Mouse (Mus musculus): ENCODE data around the gene Prtn3.
"Not testable (repeated sequence)": the region's sequence is repeated elsewhere in the genome, so short reads cannot be mapped to it uniquely, and the experiment has no call there.

The Prtn3 gene

DNA sequence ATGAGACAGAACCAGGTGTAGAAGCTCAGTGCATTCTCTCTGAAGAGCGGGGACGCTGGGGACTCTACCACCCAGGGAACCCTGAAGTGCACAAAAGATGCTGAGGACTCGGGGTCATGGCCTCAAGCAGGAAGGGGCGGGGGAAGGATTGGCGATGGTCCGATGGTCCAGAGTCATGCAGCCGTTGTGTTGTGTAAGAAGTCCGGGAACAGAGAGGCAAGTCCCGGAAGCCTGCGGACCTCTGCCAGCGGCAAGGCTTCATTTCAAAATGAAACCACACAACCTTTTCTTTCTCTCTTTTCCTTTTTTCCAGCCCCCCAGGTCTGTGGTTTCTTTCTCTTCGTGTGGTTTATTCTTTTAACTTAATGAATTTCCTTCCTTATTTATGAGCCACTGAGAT, 3.5 kb downstream of the Prtn3 start:
- DNase-seq, result peak; percentile 54

DNA sequence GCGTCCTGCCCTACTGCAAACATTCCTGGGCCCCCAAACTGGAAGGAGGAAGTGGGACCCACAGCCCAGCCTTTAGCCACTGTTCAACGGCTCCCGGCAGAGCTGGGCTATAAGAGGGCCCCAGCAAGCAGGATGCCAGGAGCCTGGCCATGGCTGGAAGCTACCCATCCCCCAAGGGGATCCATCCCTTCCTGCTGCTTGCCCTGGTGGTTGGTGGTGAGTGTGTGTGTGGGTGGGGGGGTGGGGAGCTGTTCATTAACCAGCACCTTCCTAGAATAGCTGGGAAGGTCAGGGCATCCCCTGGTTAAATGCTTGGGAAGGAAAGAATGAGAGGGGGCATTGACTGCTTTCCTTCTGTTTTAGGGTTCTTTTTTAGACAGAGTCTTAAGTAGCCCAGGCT, 5.3 kb downstream of the Prtn3 start:
- DNase-seq, result no peak

DNA sequence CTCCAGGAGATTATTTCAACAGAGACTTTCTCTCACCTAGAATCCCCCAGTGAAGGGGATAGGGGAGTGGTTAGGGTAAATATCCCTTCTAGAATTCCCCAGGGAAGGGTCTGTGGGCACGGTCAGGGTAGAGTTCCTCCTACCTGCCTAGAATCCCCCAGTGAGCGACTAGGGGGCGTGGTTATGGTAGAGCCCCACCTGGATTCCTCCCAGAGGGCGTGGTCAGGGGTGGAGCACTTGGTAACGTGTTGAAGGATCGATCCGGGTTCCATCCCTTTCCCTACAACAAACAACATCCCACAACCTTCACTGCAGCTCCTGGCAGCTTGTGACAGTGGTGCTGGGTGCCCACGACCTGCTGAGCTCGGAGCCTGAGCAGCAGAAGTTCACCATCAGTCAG, 6.4 kb downstream of the Prtn3 start:
- no peak for DNase-seq

DNA sequence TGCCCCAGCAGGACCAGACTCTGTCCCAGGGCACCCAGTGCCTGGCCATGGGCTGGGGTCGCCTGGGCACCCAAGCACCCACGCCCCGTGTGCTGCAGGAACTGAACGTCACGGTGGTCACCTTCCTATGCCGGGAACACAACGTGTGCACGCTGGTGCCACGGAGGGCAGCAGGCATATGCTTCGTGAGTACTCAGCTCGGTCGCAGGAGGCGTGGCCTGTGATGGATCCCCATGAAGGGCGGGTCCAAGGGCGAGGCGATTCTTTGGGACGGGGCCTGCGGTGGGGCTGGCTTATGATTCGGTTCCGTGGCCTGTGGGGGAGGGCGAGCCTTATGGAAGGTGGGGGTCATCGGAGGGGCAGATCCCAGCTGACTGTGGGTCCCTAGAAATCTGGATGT, 7.7 kb downstream of the Prtn3 start:
- peak; percentile 38 for DNase-seq

DNA sequence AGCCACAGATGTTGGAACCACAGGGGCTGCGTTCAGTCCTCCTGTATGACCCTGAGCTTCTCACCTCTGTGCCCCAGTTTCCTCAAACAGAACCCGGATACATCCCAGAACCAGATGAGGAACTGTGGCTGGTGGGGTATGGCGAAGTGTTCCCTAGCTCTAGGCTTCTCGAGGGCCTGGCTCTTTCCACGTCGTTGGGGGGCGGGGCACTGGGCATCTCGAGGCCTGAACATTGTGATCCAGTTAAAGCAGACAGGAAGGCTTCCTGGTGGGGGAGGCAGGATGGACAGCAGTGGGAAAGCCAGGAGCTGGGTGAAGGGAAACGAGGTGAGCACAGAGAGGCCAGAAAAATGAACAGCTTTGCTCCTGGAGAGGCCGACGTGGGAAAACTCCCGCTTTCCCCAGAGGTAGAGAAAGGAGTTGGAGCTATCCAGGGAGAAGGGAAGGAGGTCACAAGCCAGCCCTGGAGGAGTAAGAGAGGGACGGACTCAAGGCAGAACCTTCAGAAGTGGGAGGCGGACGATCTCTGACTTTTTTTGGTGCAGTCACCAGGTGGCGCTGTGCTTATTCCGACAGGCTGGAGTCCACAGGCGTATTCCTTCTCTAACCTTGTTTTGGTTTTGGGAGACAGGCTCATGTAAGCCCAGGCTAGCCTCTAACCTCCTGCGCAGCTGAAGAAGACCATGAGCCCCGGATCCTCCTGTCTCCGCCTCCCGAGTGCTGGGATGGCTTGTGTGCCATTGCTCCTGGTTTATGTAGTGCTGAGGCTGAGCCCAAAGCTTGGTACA, 9.2 kb downstream of the Prtn3 start:
- DNase-seq, result peak; percentile 89

DNA sequence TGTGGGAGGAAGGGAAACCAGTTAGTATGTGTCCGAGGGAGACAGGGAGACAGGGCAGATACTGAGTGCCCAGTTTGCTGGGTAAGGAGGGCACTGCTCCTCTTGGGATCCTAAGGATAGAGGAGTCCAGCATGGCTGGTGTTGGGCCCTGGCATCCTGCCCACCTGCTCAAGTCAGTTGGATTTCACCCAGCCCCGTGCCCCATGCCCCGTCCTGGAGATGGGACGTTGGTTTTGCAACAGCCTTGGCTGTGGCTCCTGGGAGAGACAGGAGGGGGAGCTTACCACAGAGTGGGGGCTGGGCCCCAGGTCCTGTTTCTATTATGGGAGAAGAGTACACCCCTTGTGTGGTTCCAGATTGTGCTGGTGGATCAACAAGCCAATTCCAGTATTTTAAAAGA, 10.2 kb downstream of the Prtn3 start:
- peak; percentile 78 for DNase-seq

DNA sequence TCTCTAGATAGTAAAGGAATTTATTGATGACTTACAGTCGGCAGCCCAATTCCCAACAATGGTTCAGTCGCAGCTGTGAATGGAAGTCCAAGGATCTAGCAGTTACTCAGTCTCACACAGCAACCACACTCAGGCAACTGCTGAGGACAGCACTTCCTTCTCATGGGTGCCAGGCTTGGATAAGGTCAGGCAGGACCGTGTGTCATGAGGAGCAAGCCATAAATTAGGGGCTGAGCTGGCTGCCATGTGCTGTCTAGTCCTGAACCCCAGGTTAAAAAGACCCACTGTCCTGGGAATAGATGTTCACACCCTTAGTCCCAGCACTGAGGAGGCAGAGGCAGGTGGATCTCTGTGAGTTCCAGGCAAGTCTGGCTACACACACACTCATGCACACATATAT, 10.7 kb downstream of the Prtn3 start:
- DNase-seq, result not testable (repeated sequence)

DNA sequence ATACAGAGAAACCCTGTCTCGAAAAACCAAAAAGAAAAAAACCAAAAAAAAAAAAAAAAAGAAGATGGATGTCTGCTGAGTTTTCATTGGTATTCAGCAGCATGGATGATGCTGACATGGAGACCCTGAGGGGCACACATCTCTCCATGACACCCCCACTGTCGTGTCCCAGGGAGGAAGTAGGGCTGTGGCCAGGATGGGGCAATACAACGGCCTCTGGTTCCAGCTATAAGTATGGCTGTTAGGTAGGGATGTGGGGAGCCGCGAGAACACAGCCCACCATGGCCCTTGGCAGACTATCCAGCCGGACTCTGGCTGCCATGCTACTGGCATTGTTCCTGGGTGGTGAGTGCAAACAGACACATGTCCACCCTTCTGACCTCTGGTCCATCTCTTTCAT, 11.8 kb downstream of the Prtn3 start, which contains the start of gene Elane:
Elane (plus strand) TSS at position 194 of the 400 bp plus-strand sequence.
- DNase-seq, result no peak

DNA sequence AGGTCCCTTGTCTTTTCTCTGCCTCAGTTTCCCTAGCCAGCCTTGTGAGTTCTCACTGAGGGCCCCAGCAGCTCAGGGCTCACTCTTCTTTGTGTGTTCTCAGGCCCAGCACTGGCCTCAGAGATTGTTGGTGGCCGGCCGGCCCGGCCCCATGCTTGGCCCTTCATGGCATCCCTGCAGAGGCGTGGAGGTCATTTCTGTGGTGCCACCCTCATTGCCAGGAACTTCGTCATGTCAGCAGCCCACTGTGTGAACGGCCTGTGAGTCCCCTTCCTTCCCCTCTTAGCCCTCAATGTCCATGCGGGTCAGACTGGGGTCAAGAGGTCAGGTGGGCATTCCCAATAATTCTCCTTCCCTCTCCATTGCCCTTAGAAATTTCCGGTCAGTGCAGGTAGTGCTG, 12.3 kb downstream of the Prtn3 start:
- no peak for DNase-seq

DNA sequence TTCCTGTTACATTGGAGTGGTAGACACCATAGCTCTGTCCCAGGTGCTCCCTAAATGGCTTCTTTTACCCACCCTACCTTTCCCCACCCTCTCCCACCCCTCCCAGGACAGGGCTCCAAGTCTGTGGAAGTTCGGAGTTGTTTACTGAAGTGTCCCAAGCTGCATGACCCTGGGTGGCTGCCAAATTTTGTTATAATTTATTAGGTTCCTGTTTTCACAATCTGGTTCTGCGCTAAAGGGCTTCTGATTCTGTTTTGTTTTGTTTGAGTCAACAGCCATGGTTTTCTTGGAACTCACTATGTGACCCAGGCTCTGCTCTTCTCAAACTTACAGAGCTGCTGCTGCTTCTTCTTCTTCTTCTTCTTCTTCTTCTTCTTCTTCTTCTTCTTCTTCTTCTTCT, 15.1 kb downstream of the Prtn3 start:
- DNase-seq, result peak; percentile 61

DNA sequence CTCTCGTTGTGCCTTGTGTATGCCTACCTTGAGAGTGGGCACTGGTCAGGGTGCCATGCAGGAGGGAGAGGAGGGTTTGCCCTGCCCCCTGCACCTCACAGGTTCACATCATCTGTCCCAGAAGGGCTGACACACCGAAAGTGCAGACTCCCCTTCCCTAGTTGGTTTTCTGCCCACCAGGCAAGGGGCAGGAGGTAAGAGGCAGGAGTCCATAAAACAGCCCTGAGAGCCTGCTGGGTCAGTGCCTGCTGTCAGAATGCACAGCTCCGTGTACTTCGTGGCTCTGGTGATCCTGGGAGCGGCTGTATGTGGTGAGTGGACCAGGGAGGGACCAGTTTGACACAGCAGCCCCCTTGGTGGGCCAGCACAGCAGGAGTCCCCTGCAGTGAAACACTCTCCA, 16.4 kb downstream of the Prtn3 start, which contains the start of gene Cfd:
Cfd (plus strand) TSS at position 184 of the 400 bp plus-strand sequence.
- no peak for DNase-seq

DNA sequence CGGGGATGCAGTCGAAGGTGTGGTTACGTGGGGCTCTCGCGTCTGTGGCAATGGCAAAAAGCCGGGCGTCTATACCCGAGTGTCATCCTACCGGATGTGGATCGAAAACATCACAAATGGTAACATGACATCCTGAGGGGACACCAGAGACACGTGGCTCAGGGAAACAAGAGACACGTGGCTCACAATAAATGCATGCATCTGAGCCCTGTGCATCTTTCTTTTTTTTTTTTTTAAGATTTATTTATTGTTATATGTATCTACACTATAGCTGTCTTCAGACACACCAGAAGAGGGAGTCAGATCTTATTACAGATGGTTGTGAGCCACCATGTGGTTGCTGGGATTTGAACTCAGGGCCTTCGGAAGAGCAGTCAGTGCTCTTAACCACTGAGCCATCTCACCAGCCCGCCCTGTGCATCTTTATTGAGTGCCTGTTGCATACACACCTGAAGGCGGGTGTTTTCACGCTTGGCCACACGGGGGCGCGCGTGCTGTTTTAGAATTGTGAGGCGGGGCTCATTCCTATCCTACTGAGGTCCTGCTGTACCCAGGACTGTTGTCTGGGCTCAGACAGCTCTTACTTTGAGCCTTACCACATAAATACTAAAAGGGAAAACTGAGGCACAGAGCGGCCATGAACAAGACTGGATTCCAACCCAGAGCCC, 18.3 kb downstream of the Prtn3 start:
- peak; percentile 86 for DNase-seq

DNA sequence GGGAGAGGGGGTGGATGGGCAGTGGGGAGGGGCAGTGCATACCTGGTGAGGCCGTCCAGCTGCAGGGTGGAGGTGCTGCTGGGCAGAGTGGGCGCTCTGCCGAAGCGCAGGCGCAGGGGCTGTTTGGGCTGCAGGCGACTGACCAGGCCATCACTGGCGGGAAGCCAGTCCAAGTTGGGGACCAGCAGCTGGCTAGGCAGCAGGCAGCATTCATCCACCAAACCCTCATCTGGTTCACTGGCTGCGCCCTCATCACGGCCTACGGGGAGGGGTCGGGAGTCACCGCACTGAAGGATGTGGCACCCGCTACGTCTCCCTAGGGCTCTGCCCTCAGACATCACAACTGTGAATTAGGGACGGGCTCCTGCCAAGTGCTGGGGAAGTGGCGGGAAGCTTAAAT, 22.0 kb downstream of the Prtn3 start:
- DNase-seq, result peak; percentile 35

DNA sequence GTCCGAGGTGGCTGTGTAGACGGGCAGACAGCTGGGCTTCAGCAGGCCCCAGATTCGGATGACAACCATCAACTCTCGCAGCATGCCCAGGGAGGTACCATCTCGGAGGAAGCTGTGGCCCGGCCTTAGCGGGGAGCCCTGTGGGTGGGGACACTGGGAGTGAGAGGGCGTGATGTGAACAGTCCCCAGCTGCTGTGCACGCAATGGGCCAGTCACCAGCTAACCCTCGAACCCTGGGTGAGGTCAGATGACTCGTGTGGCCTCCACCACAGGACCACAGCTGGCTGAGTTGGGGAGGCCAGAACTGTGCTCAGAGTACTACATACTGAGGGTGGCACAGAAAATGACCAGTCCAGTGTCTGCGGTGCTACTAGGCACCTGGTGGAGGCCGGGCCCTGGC, 22.5 kb downstream of the Prtn3 start:
- peak; percentile 53 for DNase-seq

DNA sequence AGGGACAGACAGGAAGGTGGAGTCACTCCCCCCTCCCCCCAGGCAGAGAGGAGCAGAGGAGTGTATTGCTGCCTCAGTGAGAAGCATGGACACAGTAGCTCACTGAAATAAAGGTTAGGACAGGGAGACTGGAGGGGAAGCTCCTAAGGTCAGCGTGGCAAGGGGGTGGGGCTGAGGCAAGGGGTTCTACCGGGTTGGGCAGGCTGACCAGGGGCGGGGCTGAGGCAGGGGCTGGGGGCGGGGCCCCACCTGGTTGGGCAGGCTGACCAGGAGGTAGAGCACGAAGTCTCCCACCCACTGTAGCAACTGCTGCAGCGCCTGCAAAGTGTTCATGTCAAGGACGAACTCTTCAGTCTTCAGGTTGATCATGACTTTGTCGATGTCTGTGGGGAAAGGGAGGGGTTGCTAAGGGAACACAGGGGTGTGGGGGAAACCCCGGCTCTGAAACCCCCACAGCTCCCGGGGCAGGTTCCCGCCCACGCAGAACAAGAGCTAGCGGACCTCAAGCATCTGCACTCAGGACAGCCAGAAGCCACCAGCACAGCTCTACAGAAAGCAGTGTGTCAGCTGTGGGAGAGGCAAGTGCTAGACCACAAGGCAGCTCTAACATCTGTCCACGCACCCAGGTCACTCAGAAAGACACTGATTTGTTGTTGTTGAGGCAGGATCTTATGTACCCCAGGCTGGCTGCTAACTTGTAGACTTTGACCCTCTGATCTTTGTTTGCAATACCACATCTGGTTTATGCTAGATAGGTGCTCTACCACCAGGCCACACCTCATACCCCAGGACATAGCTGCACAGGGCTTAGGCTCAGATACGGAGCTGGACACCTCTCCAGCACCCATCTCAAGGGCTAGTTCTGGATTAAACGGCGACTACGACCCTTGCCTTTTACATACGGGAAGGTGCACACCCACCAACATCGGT, 23.3 kb downstream of the Prtn3 start:
- DNase-seq, result no peak

DNA sequence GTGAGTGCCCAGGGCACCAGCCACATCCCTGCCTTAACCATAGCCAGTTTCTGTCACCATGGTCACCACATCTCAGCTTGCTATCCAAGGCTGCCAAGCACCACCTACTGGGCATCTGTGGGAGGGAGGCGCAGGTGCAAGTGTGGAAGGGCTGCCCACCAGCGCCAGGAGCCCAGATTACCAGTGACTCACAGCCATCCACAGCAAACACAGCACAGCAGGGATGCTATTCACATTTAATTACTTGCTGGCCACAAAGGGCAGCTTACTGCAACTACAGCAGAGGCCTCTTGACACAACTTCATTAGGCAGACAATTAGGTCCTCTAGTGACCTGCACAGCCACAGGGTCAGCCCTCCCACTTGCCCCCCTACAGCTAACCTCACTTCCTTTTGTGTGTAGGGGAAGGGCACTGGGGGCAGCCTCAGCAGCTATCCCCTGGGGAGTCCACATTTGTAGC, 26.7 kb downstream of the Prtn3 start:
- no peak for DNase-seq

DNA sequence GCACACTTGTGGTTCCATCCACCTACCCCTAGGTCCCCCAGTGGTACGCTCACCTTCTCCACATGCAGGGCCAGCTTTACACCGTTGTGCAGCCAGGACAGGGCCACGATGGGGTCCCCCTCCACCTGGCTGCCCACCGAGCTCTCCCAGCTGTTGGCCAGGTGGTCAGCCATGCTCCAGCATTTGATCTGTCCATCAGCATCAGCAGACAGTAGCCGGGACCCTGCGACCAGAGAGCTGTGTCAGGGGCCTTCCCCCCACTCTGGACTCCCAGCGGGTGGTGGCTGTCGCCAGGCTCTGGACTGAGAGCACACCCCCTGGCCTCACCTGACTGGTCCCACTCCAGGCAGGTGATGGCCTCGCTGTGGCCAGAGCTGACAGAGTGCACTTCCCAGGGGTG, 32.4 kb downstream of the Prtn3 start:
- no peak for DNase-seq

DNA sequence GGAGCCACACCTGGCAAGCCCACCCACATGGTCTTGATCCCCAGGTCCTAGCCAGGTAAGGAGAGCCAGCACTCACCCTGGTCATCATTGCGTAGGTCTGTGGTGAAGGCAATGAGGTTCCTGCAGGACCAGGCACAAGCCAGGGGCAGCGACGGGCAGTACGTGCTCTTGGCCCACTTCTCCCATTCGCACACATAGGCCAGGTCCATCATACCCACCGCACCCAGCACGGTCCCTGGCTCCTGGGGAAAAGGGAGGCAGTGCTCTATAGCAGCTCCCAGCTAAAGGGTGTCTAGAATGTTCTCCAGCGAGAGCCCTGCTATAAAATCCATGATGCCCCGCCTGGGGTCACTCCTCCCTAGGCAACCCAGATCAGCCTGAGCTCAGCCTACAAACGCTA, 33.1 kb downstream of the Prtn3 start:
- DNase-seq, result no peak

DNA sequence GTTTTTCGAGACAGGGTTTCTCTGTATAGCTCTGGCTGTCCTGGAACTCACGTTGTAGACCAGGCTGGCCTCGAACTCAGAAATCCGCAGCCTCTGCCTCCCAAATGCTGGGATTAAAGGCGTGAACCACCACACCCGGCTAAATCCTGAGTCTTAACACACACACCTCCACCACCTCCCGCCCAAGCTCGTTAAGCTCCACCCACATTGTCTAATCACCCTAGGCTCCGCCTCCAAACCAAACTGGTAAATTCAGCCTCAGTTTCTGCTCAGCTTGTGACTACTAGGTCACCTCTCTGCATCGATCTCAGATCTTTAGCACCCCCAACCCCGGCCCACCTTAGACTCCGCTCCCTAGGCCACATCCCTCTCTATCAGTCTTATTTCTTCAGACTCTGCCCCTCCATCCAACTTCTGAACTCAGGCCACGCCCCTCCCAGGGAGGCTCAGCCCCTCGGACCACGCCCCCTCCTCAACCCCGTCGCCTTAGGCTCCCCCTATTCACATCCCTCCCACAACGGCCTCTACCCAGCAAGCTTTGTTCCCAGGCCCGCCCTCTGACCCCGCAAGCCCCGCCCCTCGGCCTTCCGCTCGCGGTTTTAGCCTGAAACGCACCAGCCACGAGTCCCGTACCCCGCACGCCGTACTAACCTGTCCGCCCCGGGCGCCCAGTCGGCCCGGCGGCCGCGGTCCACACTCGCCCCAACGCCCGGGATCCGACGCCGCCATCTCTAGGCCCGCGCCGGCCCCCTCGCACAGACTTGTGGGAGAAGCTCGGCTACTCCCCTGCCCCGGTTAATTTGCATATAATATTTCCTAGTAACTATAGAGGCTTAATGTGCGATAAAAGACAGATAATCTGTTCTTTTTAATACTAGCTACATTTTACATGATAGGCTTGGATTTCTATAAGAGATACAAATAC, 34.2 kb downstream of the Prtn3 start, which contains the start of gene Med16:
Med16 (minus strand) TSS at position 757 of the 925 bp plus-strand sequence.
- DNase-seq, result peak; percentile 97

DNA sequence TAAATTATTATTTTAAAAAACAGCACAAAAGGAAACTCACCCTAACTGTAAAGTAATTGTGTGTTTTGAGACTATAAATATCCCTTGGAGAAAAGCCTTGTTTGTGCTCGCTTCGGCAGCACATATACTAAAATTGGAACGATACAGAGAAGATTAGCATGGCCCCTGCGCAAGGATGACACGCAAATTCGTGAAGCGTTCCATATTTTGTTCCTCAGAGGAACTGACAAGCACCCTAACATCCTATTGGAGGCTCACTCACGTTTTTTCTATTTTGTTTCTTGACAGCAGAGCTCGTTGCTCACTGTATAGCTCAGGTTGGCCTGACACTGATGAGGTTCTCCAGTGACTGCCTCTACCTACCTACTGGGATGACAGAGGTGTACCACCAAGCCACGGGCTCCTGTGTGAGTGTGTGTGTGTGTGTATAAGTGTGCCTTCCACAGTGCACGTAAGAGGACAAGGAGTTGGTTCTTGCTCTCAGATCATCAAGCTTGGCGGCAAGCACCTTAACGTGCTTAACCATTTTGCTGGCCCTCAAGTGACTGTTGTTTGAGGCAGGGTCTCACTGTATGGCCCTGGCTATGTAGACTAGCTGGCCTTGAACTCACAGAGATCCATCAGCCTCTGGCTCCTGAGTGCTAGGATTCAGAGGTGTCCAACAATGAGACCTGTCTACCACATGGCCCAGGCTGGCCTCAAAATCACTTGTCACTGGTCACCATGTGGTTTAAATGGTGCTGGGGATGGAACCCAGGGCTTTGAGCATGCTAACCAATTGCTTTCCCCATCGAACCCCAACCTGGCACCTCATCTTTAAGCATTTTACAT, 35.0 kb downstream of the Prtn3 start:
- DNase-seq, result no peak

DNA sequence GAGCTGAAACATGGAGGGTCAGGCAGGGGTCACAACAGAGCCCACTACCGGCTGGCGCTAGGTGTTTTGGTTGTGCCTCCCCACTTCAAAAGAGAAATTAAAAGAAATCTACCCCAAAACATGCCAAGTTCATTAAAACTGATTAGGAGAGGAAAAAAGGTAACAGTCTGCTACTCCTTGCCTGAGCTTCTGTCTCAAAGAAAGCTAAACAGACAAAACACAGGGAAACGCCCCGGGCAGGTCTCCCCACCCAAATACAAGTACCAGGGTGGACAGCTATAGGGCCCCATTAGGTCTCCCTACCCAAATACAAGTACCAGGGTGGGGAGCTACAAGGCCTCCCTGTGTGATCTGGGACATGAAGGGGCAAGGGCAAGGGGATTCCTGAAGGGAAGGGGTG, 36.3 kb downstream of the Prtn3 start, which contains the start of gene Gm26602:
Gm26602 (plus strand) TSS at position 301 of the 400 bp plus-strand sequence.
- DNase-seq, result no peak

Measured in lung, postnatal 14 days (tissue).